Mouse (Mus musculus) cerebellum, adult 2 months (tissue): ENCODE data around the gene Slc25a12.

ENCODE experiments used
- CTCF ChIP-seq: fragments of 200-500 bp; IDR thresholded peaks from 2 replicates; pipeline ENCODE4 v1.5.1; 2011; ENCODE audit warnings: low read depth, mild to moderate bottlenecking, control low read depth, low read length, moderate library complexity, borderline replicate concordance; ENCODE audit not compliant: insufficient read depth
- POLR2A ChIP-seq: fragments of 200-500 bp; IDR thresholded peaks from 2 replicates; pipeline ENCODE4 v1.6.1; 2011; ENCODE audit warnings: low read length, control low read depth, borderline replicate concordance; ENCODE audit not compliant: insufficient read depth

- TF ChIP-seq CTCF = no peak
- no peak for TF ChIP-seq POLR2A
These were observed 53.5 kb downstream of the Slc25a12 start for GRCm38 (mm10) chr2:71314080-71314479.
